Mouse (Mus musculus): Measurements from ENCODE around the gene Med16.

Gene Med16

GRCm38 (mm10) chr10:79856704-79857451, 51.8 kb downstream of the Med16 start:
- peak; percentile 25 for DNase-seq

- DNase-seq: peak; percentile 33
These were observed 52.4 kb downstream of the Med16 start for GRCm38 (mm10) chr10:79856280-79856679.

GRCm38 (mm10) chr10:79855558-79856184, 53.1 kb downstream of the Med16 start:
- peak; percentile 96 for DNase-seq

- peak; percentile 70 for DNase-seq
These were observed 53.8 kb downstream of the Med16 start for GRCm38 (mm10) chr10:79854801-79855541.

- peak; percentile 99 for DNase-seq
These were observed 54.6 kb downstream of the Med16 start, which contains the start of gene Ptbp1 for GRCm38 (mm10) chr10:79853860-79854795. Ptbp1 (plus strand) TSS chr10:79854427.

GRCm38 (mm10) chr10:79853392-79853791, 55.3 kb downstream of the Med16 start:
- peak; percentile 97 for DNase-seq

GRCm38 (mm10) chr10:79852827-79853226, 55.9 kb downstream of the Med16 start:
- DNase-seq: no peak

- DNase-seq: peak; percentile 78
These were observed 56.5 kb downstream of the Med16 start for GRCm38 (mm10) chr10:79852107-79852789.

GRCm38 (mm10) chr10:79851653-79852052, 57.1 kb downstream of the Med16 start:
- no peak for DNase-seq

- no peak for DNase-seq
These were observed 58.6 kb downstream of the Med16 start for GRCm38 (mm10) chr10:79849941-79850628.

- no peak for DNase-seq
These were observed 62.2 kb downstream of the Med16 start for GRCm38 (mm10) chr10:79846553-79846952.
